Mouse (Mus musculus): ENCODE measurements at regions not wholly inside any gene's neighbourhood (a gene's known extent, or its start where the extent isn't known, plus 50 kb on each side); places are given as distances from the start of the nearest gene placed in this dataset.
"Not testable (repeated sequence)": the region's sequence is repeated elsewhere in the genome, so short reads cannot be mapped to it uniquely, and the experiment has no call there.

- no peak for DNase-seq (ENCODE audit: extremely low read depth)
- Histone ChIP-seq H3K4me1 (ENCODE audit: control insufficient read depth in 1 of 2, insufficient read depth in 2 of 2) (peaks cover 0 to 9% of the 10 kb centered on the region in 2 experiments; a peak in 2 of 4 replicates), H3K4me2 (ENCODE audit: insufficient read depth, low read depth, poor library complexity, severe bottlenecking) (no peak overlapping the region), H3K9ac (ENCODE audit: insufficient read depth, low read depth) (no peak overlapping the region), H3K27ac (ENCODE audit: insufficient read depth, low read depth) (no peak overlapping the region), H3K27me3 (replicated peaks) (no peaks in the 10 kb centered on the region), H3K9me3 (replicated peaks; ENCODE audit: low read length) (no peaks in the 10 kb centered on the region), H3K36me3 (replicated peaks in 1 of 2; ENCODE audit: control insufficient read depth in 1 of 2, insufficient read depth in 1 of 2, low read length in 1 of 2) (no peaks in the 10 kb centered on the region), H3K79me2 (replicated peaks; ENCODE audit: control insufficient read depth, extremely low read depth, insufficient read depth, poor library complexity, severe bottlenecking) (no peaks in the 10 kb centered on the region), H3K4me3 (replicated peaks in 1 of 3; ENCODE audit: low read depth in 2 of 3, low read length in 2 of 3, poor library complexity in 1 of 3) (no peak overlapping the region)
- no peak for TF ChIP-seq MAX (IDR thresholded peaks at IDR 0.05; ENCODE audit: low read length)
- no peak for TF ChIP-seq MAZ (IDR thresholded peaks at IDR 0.05; ENCODE audit: low read depth, low read length)
- no peak for TF ChIP-seq HCFC1 (IDR thresholded peaks at IDR 0.05; ENCODE audit: low read depth, low read length)
- TF ChIP-seq ETS1 (conservative IDR thresholded peaks at IDR 0.05; ENCODE audit: low read depth, low read length) = no peak
- TF ChIP-seq POLR2AphosphoS2 (IDR thresholded peaks at IDR 0.05; ENCODE audit: low read depth, low read length) = no peak
- no peak for TF ChIP-seq ZC3H11A (IDR thresholded peaks at IDR 0.05; ENCODE audit: low read depth, low read length)
- TF ChIP-seq RCOR1 (conservative IDR thresholded peaks at IDR 0.05; ENCODE audit: low read depth, low read length) = no peak
- no peak for TF ChIP-seq UBTF (IDR thresholded peaks at IDR 0.05; ENCODE audit: low read depth, low read length)
- TF ChIP-seq SMC3 (IDR thresholded peaks at IDR 0.05; ENCODE audit: low read depth, low read length) = no peak
- no peak for TF ChIP-seq IRF4 (IDR thresholded peaks at IDR 0.05; ENCODE audit: low read depth, low read length)
- TF ChIP-seq GABPA (IDR thresholded peaks at IDR 0.05; ENCODE audit: insufficient replicate concordance, low read depth, low read length) = no peak
- no peak for TF ChIP-seq USF1 (IDR thresholded peaks at IDR 0.05; ENCODE audit: low read depth, low read length)
- no peak for TF ChIP-seq CHD2 (IDR thresholded peaks at IDR 0.05; ENCODE audit: low read length)
- TF ChIP-seq KAT2A (IDR thresholded peaks at IDR 0.05; ENCODE audit: insufficient replicate concordance, low read length) = no peak
- in situ Hi-C loops (cut with MboI; ENCODE audit: low pct_ligation_motif_present, low pct_unique_long_range_greater_than_20kb, low sequenced_read_pairs) (no loop called here), dilution Hi-C loops (cut with MboI; ENCODE audit: extremely low pct_ligation_motif_present, extremely low pct_unique_long_range_greater_than_20kb, low sequenced_read_pairs) (no loop called here)
Observed at GRCm38 (mm10) chr10:117498497-117498896, 118.7 kb upstream of the Cpsf6 start.

DNA sequence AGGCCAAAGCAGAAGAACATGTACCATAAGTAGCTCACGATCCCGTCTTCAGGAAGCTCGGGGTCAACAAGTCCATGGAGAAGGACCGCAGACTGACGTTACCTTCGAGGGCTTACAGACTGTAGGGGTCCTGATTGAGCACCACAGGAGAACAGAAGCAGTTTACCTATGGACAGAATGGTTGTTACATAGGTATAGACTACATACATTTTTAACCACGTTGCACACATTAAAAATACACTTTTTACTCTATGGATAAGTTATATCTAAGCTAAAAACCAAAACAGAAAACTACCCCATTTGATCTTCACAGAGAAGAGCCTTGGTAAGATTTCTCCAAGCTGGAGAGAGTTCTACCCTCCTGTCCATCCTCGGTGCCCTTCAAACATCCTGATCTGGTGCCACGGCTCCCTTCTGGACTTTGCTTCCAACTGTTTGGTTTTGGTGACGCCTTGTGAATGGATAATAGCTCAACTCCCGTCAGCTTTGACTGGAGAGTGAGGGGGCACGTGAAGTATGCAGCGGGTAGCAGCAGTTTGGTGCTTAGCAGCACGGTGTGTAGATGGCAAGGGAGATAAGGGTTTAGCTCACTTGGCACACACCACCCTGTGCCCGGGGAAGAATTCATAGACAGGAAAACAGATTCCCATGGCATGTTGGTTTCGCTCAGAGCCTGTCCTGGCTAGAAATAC lies 117.9 kb upstream of the Cpsf6 start:
- Histone ChIP-seq H3K4me1 (ENCODE audit: control insufficient read depth in 1 of 2, insufficient read depth in 2 of 2) (peaks cover 0 to 12% of the 10 kb centered on the region in 2 experiments; a peak in 2 of 4 replicates), H3K36me3 (replicated peaks in 1 of 2; ENCODE audit: control insufficient read depth in 1 of 2, insufficient read depth in 1 of 2, low read length in 1 of 2) (no peaks in the 10 kb centered on the region), H3K27ac (ENCODE audit: insufficient read depth, low read depth) (no peak overlapping the region), H3K4me3 (replicated peaks in 1 of 3; ENCODE audit: low read depth in 2 of 3, low read length in 2 of 3, poor library complexity in 1 of 3) (no peak overlapping the region), H3K4me2 (ENCODE audit: insufficient read depth, low read depth, poor library complexity, severe bottlenecking) (no peak overlapping the region), H3K9me3 (replicated peaks; ENCODE audit: low read length) (no peaks in the 10 kb centered on the region), H3K9ac (ENCODE audit: insufficient read depth, low read depth) (no peak overlapping the region), H3K27me3 (replicated peaks) (no peaks in the 10 kb centered on the region), H3K79me2 (replicated peaks; ENCODE audit: control insufficient read depth, extremely low read depth, insufficient read depth, poor library complexity, severe bottlenecking) (no peaks in the 10 kb centered on the region)
- dilution Hi-C loops (cut with MboI; ENCODE audit: extremely low pct_ligation_motif_present, extremely low pct_unique_long_range_greater_than_20kb, low sequenced_read_pairs) (no loop called here), in situ Hi-C loops (cut with MboI; ENCODE audit: low pct_ligation_motif_present, low pct_unique_long_range_greater_than_20kb, low sequenced_read_pairs) (no loop called here)
- DNase-seq (ENCODE audit: extremely low read depth) = no peak
- no peak for TF ChIP-seq MXI1 (IDR thresholded peaks at IDR 0.05; ENCODE audit: low read depth, low read length)
- no peak for TF ChIP-seq BHLHE40 (IDR thresholded peaks at IDR 0.05; ENCODE audit: low read depth, low read length)
- TF ChIP-seq PAX5 (IDR thresholded peaks at IDR 0.05; ENCODE audit: low read length) = no peak
- no peak for TF ChIP-seq USF1 (IDR thresholded peaks at IDR 0.05; ENCODE audit: low read depth, low read length)
- no peak for TF ChIP-seq NRF1 (IDR thresholded peaks at IDR 0.05; ENCODE audit: low read depth, low read length)
- no peak for TF ChIP-seq MEF2A (IDR thresholded peaks at IDR 0.05; ENCODE audit: borderline replicate concordance, low read depth, low read length)
- no peak for TF ChIP-seq ELF1 (IDR thresholded peaks at IDR 0.05; ENCODE audit: low read depth, low read length)
- no peak for TF ChIP-seq RAD21 (IDR thresholded peaks at IDR 0.05; ENCODE audit: low read depth, low read length)
- TF ChIP-seq HCFC1 (IDR thresholded peaks at IDR 0.05; ENCODE audit: low read depth, low read length) = no peak
- TF ChIP-seq TBP (conservative IDR thresholded peaks at IDR 0.05; ENCODE audit: low read depth, low read length) = no peak
- no peak for TF ChIP-seq ZNF384 (IDR thresholded peaks at IDR 0.05; ENCODE audit: low read depth, low read length)
- no peak for TF ChIP-seq ZC3H11A (IDR thresholded peaks at IDR 0.05; ENCODE audit: low read depth, low read length)
- TF ChIP-seq MAFK (IDR thresholded peaks at IDR 0.05; ENCODE audit: insufficient replicate concordance, low read length) = no peak
- TF ChIP-seq TCF12 (IDR thresholded peaks at IDR 0.05; ENCODE audit: low read depth, low read length) = no peak
- no peak for TF ChIP-seq MYC (IDR thresholded peaks at IDR 0.05; ENCODE audit: low read depth, low read length)

- DNase-seq (ENCODE audit: extremely low read depth); H3K9ac ChIP-seq (ENCODE audit: insufficient read depth, low read depth); H3K9me3 ChIP-seq (replicated peaks; ENCODE audit: low read length); H3K4me2 ChIP-seq (ENCODE audit: insufficient read depth, low read depth, poor library complexity, severe bottlenecking); H3K27ac ChIP-seq (ENCODE audit: insufficient read depth, low read depth); H3K79me2 ChIP-seq (replicated peaks; ENCODE audit: control insufficient read depth, extremely low read depth, insufficient read depth, poor library complexity, severe bottlenecking); in situ Hi-C loops (cut with MboI; ENCODE audit: low pct_ligation_motif_present, low pct_unique_long_range_greater_than_20kb, low sequenced_read_pairs); H3K36me3 ChIP-seq (replicated peaks in 1 of 2; ENCODE audit: control insufficient read depth in 1 of 2, insufficient read depth in 1 of 2, low read length in 1 of 2); H3K27me3 ChIP-seq (replicated peaks); H3K4me3 ChIP-seq (replicated peaks in 1 of 3; ENCODE audit: low read depth in 2 of 3, low read length in 2 of 3, poor library complexity in 1 of 3); dilution Hi-C loops (cut with MboI; ENCODE audit: extremely low pct_ligation_motif_present, extremely low pct_unique_long_range_greater_than_20kb, low sequenced_read_pairs): not testable (repeated sequence)
- H3K4me1 ChIP-seq (ENCODE audit: control insufficient read depth in 1 of 2, insufficient read depth in 2 of 2) = peaks cover 0 to 12% of the 10 kb centered on the region in 2 experiments; a peak in 2 of 4 replicates
Observed at GRCm38 (mm10) chr10:117497082-117497481, 117.3 kb upstream of the Cpsf6 start.

All from CH12.LX (cell line).